Mouse (Mus musculus) limb, embryonic 10.5 days (tissue): ENCODE measurements around the gene Mylpf. TPM values are rescaled to one million over a fixed set of nuclear protein-coding genes. Genes with fewer than 3 reads are reported as not detected.

ENCODE experiments used
- DNase-seq: peaks from one replicate; pipeline ENCODE4 v3.0.0-alpha.2; 2017; ENCODE audit warnings: low spot score
- H3K27ac ChIP-seq: fragments of 300-500 bp; sonication (generic); 2 replicates; pipeline ENCODE4 v1.5.1; 2016; ENCODE audit warnings: mild to moderate bottlenecking
- H3K27me3 ChIP-seq: fragments of 300-500 bp; sonication (generic); 2 replicates; pipeline ENCODE4 v1.6.1; 2016; ENCODE audit warnings: low read depth, mild to moderate bottlenecking; ENCODE audit not compliant: poor library complexity, severe bottlenecking
- H3K36me3 ChIP-seq: fragments of 300-500 bp; sonication (generic); 2 replicates; pipeline ENCODE4 v1.6.1; 2016; ENCODE audit warnings: mild to moderate bottlenecking, moderate library complexity
- H3K4me1 ChIP-seq: fragments of 300-500 bp; sonication (generic); 2 replicates; pipeline ENCODE4 v1.6.1; 2016
- H3K4me3 ChIP-seq: fragments of 300-500 bp; sonication (generic); 2 replicates; pipeline ENCODE4 v1.5.1; 2016; ENCODE audit warnings: mild to moderate bottlenecking, moderate library complexity
- H3K9me3 ChIP-seq: fragments of 300-500 bp; sonication (generic); replicated peaks from 2 replicates; pipeline ENCODE4 v1.6.1; 2016; ENCODE audit warnings: mild to moderate bottlenecking
- WGBS: fragments of 180-500 bp; shearing (Covaris S2); methylation state at CpG from one replicate; pipeline ENCODE4 v1.1.7; 2016; 5-methylcytosine and 5-hydroxymethylcytosine counted together
- polyA plus RNA-seq: library from polyadenylated mRNA; unstranded; fragments of >200 nt; fragmentation: Nextera tagmentation; extraction: Ambion mirVana; gene quantifications from 2 replicates; pipeline ENCODE4 v1.2.1, GENCODE M21; 2016

Mylpf gene
- polyA plus RNA-seq, 1 experiment from 2014 or later = 13.1 TPM

DNA sequence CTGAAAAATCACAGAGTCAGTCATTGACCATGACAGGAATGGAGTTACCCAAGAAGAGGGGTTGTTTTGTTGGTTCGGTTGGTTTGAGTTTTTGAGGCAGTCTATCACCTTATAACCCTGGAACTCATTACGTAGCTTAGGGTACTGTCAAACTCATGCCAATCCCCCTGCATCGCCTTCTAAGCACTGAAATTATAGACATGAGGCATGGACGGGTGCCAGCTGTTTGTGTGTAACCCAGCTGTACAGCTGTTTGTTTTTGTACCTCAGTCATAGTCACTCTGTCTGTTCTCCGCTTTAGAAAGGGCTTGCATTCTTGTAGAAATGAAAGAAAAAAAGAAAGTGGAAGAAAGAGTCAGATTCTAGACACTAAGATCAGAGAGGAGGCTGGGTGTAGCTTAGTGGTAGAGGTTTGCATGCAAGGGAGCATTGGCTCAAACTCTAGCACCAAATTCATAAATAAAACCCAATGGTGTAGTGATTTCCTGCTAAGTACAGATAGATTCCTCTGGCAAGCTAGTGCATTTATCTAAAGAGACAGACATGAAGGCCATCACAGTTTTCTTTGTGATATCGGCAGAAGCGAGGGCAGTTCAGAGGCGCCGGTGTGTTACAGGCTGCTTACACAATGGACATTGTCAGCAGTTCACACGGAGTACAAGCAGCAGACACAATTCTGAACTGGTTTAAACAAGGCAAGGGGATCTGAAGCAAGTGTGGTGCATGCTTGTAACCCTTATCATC lies 53.7 kb downstream of the Mylpf start:
- 91% methylated on average over 10 of the region's 10 CpGs for WGBS
- H3K9me3 ChIP-seq = no peaks in the 10 kb centered on the region
- peaks cover 21% of the 10 kb centered on the region for H3K4me1 ChIP-seq
- no peak overlapping the region for H3K27ac ChIP-seq
- H3K36me3 ChIP-seq = peaks cover 20% of the 10 kb centered on the region
- no peaks in the 10 kb centered on the region for H3K27me3 ChIP-seq
- no peak for DNase-seq
- no peak overlapping the region for H3K4me3 ChIP-seq

DNA sequence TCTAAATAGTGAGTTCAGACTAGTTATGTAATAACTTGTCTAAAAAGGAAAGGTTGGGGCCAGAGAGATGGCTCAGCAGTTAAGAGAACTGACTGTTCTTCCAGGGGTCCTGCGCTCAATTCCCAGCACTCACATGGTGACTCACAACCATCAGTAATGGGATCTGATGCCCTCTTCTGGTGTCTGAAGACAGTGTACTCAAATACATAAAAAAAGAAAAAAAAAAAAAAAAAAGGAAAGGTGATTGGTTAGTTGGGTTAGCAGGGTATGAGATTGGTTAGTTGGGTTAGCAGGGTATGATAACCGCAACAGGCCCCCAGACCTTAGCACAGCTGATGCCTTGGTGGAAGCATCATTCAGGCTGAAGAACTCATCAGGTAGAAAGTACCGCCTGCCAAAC lies 54.8 kb downstream of the Mylpf start:
- no peak overlapping the region for H3K4me3 ChIP-seq
- no peaks in the 10 kb centered on the region for H3K27me3 ChIP-seq
- H3K4me1 ChIP-seq = peaks cover 21% of the 10 kb centered on the region
- H3K9me3 ChIP-seq = no peaks in the 10 kb centered on the region
- 90% methylated on average over 3 of the region's 3 CpGs for WGBS
- no peak for DNase-seq
- H3K27ac ChIP-seq = no peak overlapping the region
- H3K36me3 ChIP-seq = peaks cover 12% of the 10 kb centered on the region

Other genes starting within 250 kb of the Mylpf start
- 89.4 and 99.5 TPM in 2 replicates for gene Cdipt, start 233.0 kb upstream of the Mylpf start, polyA plus RNA-seq
- 0.81 and 1.0 TPM in 2 replicates for gene Cdiptos, start 232.8 kb upstream of the Mylpf start, polyA plus RNA-seq
- gene Mvp, start 194.3 kb upstream of the Mylpf start, polyA plus RNA-seq = 3.3 and 4.0 TPM in 2 replicates
- gene Pagr1b, start 192.4 kb upstream of the Mylpf start, polyA plus RNA-seq = 0.90 TPM in 1 of 2 replicates, not detected in the other
- gene Pagr1a, start 191.5 kb upstream of the Mylpf start, polyA plus RNA-seq = 88.5 and 95.0 TPM in 2 replicates
- gene Gm42742, start 187.8 kb upstream of the Mylpf start, polyA plus RNA-seq = 30.8 and 44.7 TPM in 2 replicates
- 2.9 and 4.4 TPM in 2 replicates for gene Prrt2, start 187.7 kb upstream of the Mylpf start, polyA plus RNA-seq
- 86.0 and 88.1 TPM in 2 replicates for gene Maz, start 181.9 kb upstream of the Mylpf start, polyA plus RNA-seq
- 215 and 219 TPM in 2 replicates for gene Kif22, start 166.4 kb upstream of the Mylpf start, polyA plus RNA-seq
- gene Zg16, start 121.6 kb upstream of the Mylpf start, polyA plus RNA-seq = not detected in 2 replicates
- 0.36 and 0.86 TPM in 2 replicates for gene AI467606, start 117.5 kb upstream of the Mylpf start, polyA plus RNA-seq
- gene Qprt, start 86.7 kb upstream of the Mylpf start, polyA plus RNA-seq = 1.7 TPM in 2 replicates
- 0.09 and 0.18 TPM in 2 replicates for gene Spn, start 71.1 kb upstream of the Mylpf start, polyA plus RNA-seq
- gene Cd2bp2, start 12.8 kb upstream of the Mylpf start, polyA plus RNA-seq = 85.9 and 94.0 TPM in 2 replicates
- 32.1 and 34.8 TPM in 2 replicates for gene Tbc1d10b, start 422 bp upstream of the Mylpf start, polyA plus RNA-seq
- 74.2 and 74.9 TPM in 2 replicates for gene Zfp553, start 24.2 kb downstream of the Mylpf start, polyA plus RNA-seq
- gene Sept1, start 24.2 kb downstream of the Mylpf start, polyA plus RNA-seq = 27.0 and 29.9 TPM in 2 replicates
- gene Zfp771, start 35.4 kb downstream of the Mylpf start, polyA plus RNA-seq = 70.6 and 73.6 TPM in 2 replicates
- 340 and 453 TPM in 2 replicates for gene Dctpp1, start 51.8 kb downstream of the Mylpf start, polyA plus RNA-seq
- gene Sephs2, start 65.2 kb downstream of the Mylpf start, polyA plus RNA-seq = 89.7 and 93.9 TPM in 2 replicates
- gene Itgal, start 87.4 kb downstream of the Mylpf start, polyA plus RNA-seq = 0.46 and 0.69 TPM in 2 replicates
- 23.1 and 23.8 TPM in 2 replicates for gene Zfp768, start 136.7 kb downstream of the Mylpf start, polyA plus RNA-seq
- 7.9 and 9.5 TPM in 2 replicates for gene Zfp747, start 167.2 kb downstream of the Mylpf start, polyA plus RNA-seq
- 5.2 and 7.2 TPM in 2 replicates for gene 9130019O22Rik, start 178.3 kb downstream of the Mylpf start, polyA plus RNA-seq
- 5.7 and 7.0 TPM in 2 replicates for gene E430018J23Rik, start 184.7 kb downstream of the Mylpf start, polyA plus RNA-seq
- gene Zfp764, start 197.9 kb downstream of the Mylpf start, polyA plus RNA-seq = 6.2 and 7.9 TPM in 2 replicates
- 29.5 and 37.0 TPM in 2 replicates for gene Zfp688, start 213.2 kb downstream of the Mylpf start, polyA plus RNA-seq
- gene Zfp689, start 240.3 kb downstream of the Mylpf start, polyA plus RNA-seq = 14.2 and 14.5 TPM in 2 replicates